8 mouse cellular contexts compared by ENCODE assay signal in the genomic region with DNA sequence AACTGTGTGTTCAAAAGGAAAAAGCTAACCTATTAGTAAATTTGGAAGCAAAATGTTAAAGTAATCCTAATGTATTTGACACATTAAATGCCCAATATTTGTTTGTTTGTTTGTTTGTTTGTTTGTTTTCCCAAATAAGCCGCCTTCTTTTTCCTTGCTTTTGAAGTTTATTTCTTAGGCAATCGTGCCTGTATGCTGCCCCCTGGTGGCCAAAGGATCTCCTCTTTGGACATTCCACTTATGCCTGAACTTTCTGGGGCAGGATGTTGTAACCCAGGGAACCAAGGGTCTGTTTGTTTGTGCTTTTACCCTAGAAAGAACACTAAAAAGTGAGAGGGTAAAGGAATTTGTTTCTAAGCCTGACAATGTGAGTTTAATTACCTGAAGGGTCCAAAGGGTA. TPM values are rescaled to one million over a fixed set of nuclear protein-coding genes. Genes with fewer than 3 reads are reported as not detected.
DNase-seq lines count a peak whose midpoint lies in the region; TF ChIP-seq lines count a peak whose summit lies in the region.

No protein-coding gene starts in this region.

- TF ChIP-seq POLR2A in cerebellum, adult 2 months (IDR thresholded peaks at IDR 0.05; ENCODE audit: borderline replicate concordance, insufficient read depth, low read length): no peak
- no peak for TF ChIP-seq POLR2A in myocyte (IDR thresholded peaks at IDR 0.05; ENCODE audit: insufficient read length, low read depth)

- peak; percentile 66; the same call in 1 of the 2 replicates for TF ChIP-seq CTCF in cerebellum, adult 2 months (IDR thresholded peaks at IDR 0.05; ENCODE audit: borderline replicate concordance, insufficient read depth, low read depth, low read length)

- no peaks in the 10 kb centered on the region for H3K36me3 ChIP-seq in myocyte (ENCODE audit: control insufficient read depth, insufficient read depth)
- H3K36me3 ChIP-seq in splenic B cell, adult 2 months (ENCODE audit: control insufficient read depth, insufficient read depth, low read length, poor library complexity, severe bottlenecking): no peaks in the 10 kb centered on the region

- no peaks in the 10 kb centered on the region for H3K4me1 ChIP-seq in cerebellum, adult 2 months (ENCODE audit: control insufficient read depth, insufficient read depth, low read length)

- DNase-seq in gastrocnemius, adult 18-20 months (ENCODE audit: low spot score): peak; percentile 80
- DNase-seq in gastrocnemius, postnatal 25 days: no peak
- peak; percentile 90 for DNase-seq in NIH3T3 (ENCODE audit: low read depth)
- peak; percentile 58 to 73 for DNase-seq in cerebellum, adult 2 months
- peak; percentile 79 for DNase-seq in heart, adult 8-10 months (ENCODE audit: low spot score)
- DNase-seq in left cerebral cortex, adult 18-20 months (ENCODE audit: low spot score in 2 of 2): peak; percentile 79 to 89
- peak; percentile 79 for DNase-seq in splenic B cell, adult 2 months (ENCODE audit: low read depth, low spot score)

- H3ac ChIP-seq in myocyte (ENCODE audit: control insufficient read depth, insufficient read length): no peak overlapping the region

- H3K4me3 ChIP-seq in cerebellum, adult 2 months (replicated peaks; ENCODE audit: insufficient read depth, low read depth, low read length): no peak overlapping the region
- no peak overlapping the region for H3K4me3 ChIP-seq in myocyte

- no peak overlapping the region for H3K4me2 ChIP-seq in myocyte (ENCODE audit: low read depth)

- no peaks in the 10 kb centered on the region; the same call in 1 of the 2 replicates for H3K27me3 ChIP-seq in cerebellum, adult 2 months (ENCODE audit: control insufficient read depth, insufficient read depth, low read length)
- no peaks in the 10 kb centered on the region for H3K27me3 ChIP-seq in myocyte (ENCODE audit: control insufficient read depth, insufficient read depth, insufficient read length)
- no peaks in the 10 kb centered on the region; the same call in 1 of the 2 replicates for H3K27me3 ChIP-seq in splenic B cell, adult 2 months (ENCODE audit: control insufficient read depth, insufficient read depth, low read length, poor library complexity, severe bottlenecking)

- no peak overlapping the region for H3K27ac ChIP-seq in cerebellum, adult 2 months (ENCODE audit: insufficient read depth, low read length)

- no peaks in the 10 kb centered on the region for H3K79me2 ChIP-seq in myocyte (ENCODE audit: control insufficient read depth, insufficient read depth)

- 9% methylated on average over 2 of the region's 2 CpGs for WGBS in cerebellum, adult 2 months

TF ChIP-seq in myocyte, 11 proteins besides CTCF, POLR2A, EP300 and RAD21:
- TF ChIP-seq USF1 (IDR thresholded peaks at IDR 0.05; ENCODE audit: low read depth): no peak
- TF ChIP-seq CEBPB (IDR thresholded peaks at IDR 0.05; ENCODE audit: insufficient read depth, poor library complexity, severe bottlenecking): 0 out of 2 replicates have a peak, but pooled peaks have one; percentile 25
TF ChIP-seq in myocyte: peak in this region for 1.

RNA-seq across cellular contexts. Expression of gene Ing2, which starts 17.8 kb away (rescaled TPM):
- 10 to 100 TPM; 17.9 to 18.6 TPM for total RNA-seq in gastrocnemius, adult 18-20 months (2021)
- 10 to 100 TPM in 1 of 2 experiments, 1 to 10 TPM in 1; 9.6 to 13.0 TPM for total RNA-seq in gastrocnemius, postnatal 25 days (2021)
- polyA plus RNA-seq in cerebellum, adult 2 months (2012; rRNA removed): 15.4 and 20.4 TPM in 2 replicates
- 1 to 10 TPM; 5.4 to 6.7 (median 5.5) TPM for total RNA-seq in heart, adult 8-10 months (2022)
- 10 to 100 TPM; 53.2 to 53.6 TPM for total RNA-seq in left cerebral cortex, adult 18-20 months (2021)
- polyA plus RNA-seq in myocyte (2012; fragmentation: generic; extraction: Trizol): 9.1 TPM

RNA-seq across cellular contexts. Expression of gene Cdkn2aip, which starts 20.6 kb away (rescaled TPM):
- 1 to 10 TPM; 5.0 to 5.7 TPM for total RNA-seq in gastrocnemius, adult 18-20 months (2021)
- 1 to 10 TPM; 4.4 to 4.7 TPM for total RNA-seq in gastrocnemius, postnatal 25 days (2021)
- 10.3 and 11.1 TPM in 2 replicates for polyA plus RNA-seq in cerebellum, adult 2 months (2012; rRNA removed)
- total RNA-seq in heart, adult 8-10 months (2022): 1 to 10 TPM; 7.8 to 8.7 (median 8.6) TPM
- total RNA-seq in left cerebral cortex, adult 18-20 months (2021): 10 to 100 TPM; 18.5 to 20.8 TPM
- polyA plus RNA-seq in myocyte (2012; fragmentation: generic; extraction: Trizol): 3.1 TPM
